In genomic region chr9:7761906-7762455, GRCm38 (mm10) we compare ENCODE assay signal across 21 mouse cellular contexts. TPM values are rescaled to one million over a fixed set of nuclear protein-coding genes. Genes with fewer than 3 reads are reported as not detected.
DNase-seq lines count a peak whose midpoint lies in the region; ATAC-seq and TF ChIP-seq lines count a peak whose summit lies in the region.
"Had no signal": no experiment of that assay in that cellular context is flagged by ENCODE, and none has a peak within 500 bp of the region (broad histone marks: within the 10 kb centered on the region; RNA-seq: fewer than 3 reads in every experiment).

No protein-coding gene starts in this region.

- peaks cover 4% of the 10 kb centered on the region; the same call in 1 of the 2 replicates for H3K9me3 ChIP-seq in heart, embryonic 14.5 days (ENCODE audit: control insufficient read depth, low read length)
- 0 out of 2 replicates have a peak, but pooled peaks cover 3% of the 10 kb centered on the region for H3K9me3 ChIP-seq in stomach, postnatal 0 days (ENCODE audit: control insufficient read depth, low read length)
- H3K9me3 ChIP-seq: forebrain, embryonic 12.5 days had no signal

- H3K9ac ChIP-seq in heart, embryonic 14.5 days (ENCODE audit: low read length): no peak overlapping the region
- no peak overlapping the region for H3K9ac ChIP-seq in stomach, postnatal 0 days (ENCODE audit: low read length)
- H3K9ac ChIP-seq: forebrain, embryonic 12.5 days; midbrain, embryonic 13.5 days; neural tube, embryonic 13.5 days had no signal

- no peak for ATAC-seq in cerebellum, adult (ENCODE audit: insufficient number of reproducible peaks, low FRiP score, low TSS enrichment)
- no peak for ATAC-seq in heart, embryonic 14.5 days (ENCODE audit: insufficient number of reproducible peaks, insufficient read depth, low FRiP score, low read depth)
- ATAC-seq in stomach, postnatal 0 days (ENCODE audit: low FRiP score, low TSS enrichment): no peak
- ATAC-seq: midbrain, embryonic 13.5 days had no signal

- no peak for TF ChIP-seq POLR2A in cerebellum, adult 2 months (IDR thresholded peaks at IDR 0.05; ENCODE audit: borderline replicate concordance, insufficient read depth, low read length)

- peak overlapping the region; percentile 35 for H3K4me2 ChIP-seq in heart, embryonic 14.5 days (ENCODE audit: low read length)
- no peak overlapping the region for H3K4me2 ChIP-seq in stomach, postnatal 0 days (replicated peaks; ENCODE audit: low read depth)
- H3K4me2 ChIP-seq: forebrain, embryonic 12.5 days; midbrain, embryonic 13.5 days; neural tube, embryonic 13.5 days had no signal

- 44% methylated on average over 17 of the region's 17 CpGs for WGBS in heart, embryonic 14.5 days
- WGBS in cerebellum, adult 2 months: 32% methylated on average over 17 of the region's 17 CpGs
- WGBS in stomach, postnatal 0 days: 66% methylated on average over 17 of the region's 17 CpGs

- H3K4me3 ChIP-seq in heart, embryonic 14.5 days (ENCODE audit: control insufficient read depth in 1 of 2, insufficient read depth in 1 of 2, low read depth in 1 of 2, low read length in 2 of 2): no peak overlapping the region
- H3K4me3 ChIP-seq in cerebellum, adult 2 months (replicated peaks; ENCODE audit: insufficient read depth, low read depth, low read length): no peak overlapping the region
- H3K4me3 ChIP-seq in stomach, postnatal 0 days (ENCODE audit: low read depth, low read length): no peak overlapping the region
- H3K4me3 ChIP-seq: forebrain, embryonic 12.5 days; gastrocnemius, adult 2 months; layer of hippocampus, adult 2 months; midbrain, embryonic 13.5 days; neural tube, embryonic 13.5 days had no signal

- H3K27me3 ChIP-seq in heart, embryonic 14.5 days (ENCODE audit: control insufficient read depth, insufficient read depth, low read length): no peaks in the 10 kb centered on the region
- H3K27me3 ChIP-seq in cerebellum, adult 2 months (ENCODE audit: control insufficient read depth, insufficient read depth, low read length): no peaks in the 10 kb centered on the region
- H3K27me3 ChIP-seq in stomach, postnatal 0 days (ENCODE audit: control insufficient read depth, insufficient read depth, low read length): no peaks in the 10 kb centered on the region

- no peak overlapping the region for H3K27ac ChIP-seq in heart, embryonic 14.5 days (replicated peaks in 1 of 2; ENCODE audit: control insufficient read depth in 1 of 2, insufficient read depth in 1 of 2, low read depth in 2 of 2, low read length in 2 of 2)
- no peak overlapping the region for H3K27ac ChIP-seq in cerebellum, adult 2 months (ENCODE audit: insufficient read depth, low read length)
- no peak overlapping the region for H3K27ac ChIP-seq in stomach, postnatal 0 days (replicated peaks)
- H3K27ac ChIP-seq: forebrain, embryonic 12.5 days; layer of hippocampus, adult 2 months; midbrain, embryonic 13.5 days; neural tube, embryonic 13.5 days had no signal

- H3K4me1 ChIP-seq in heart, embryonic 14.5 days (ENCODE audit: control insufficient read depth in 2 of 2, insufficient read depth in 2 of 2, low read length in 2 of 2): peaks cover 0 to 10% of the 10 kb centered on the region in 2 experiments; a peak in 3 of 4 replicates
- H3K4me1 ChIP-seq in cerebellum, adult 2 months (ENCODE audit: control insufficient read depth, insufficient read depth, low read length): 0 out of 2 replicates have a peak, but pooled peaks cover 2% of the 10 kb centered on the region
- H3K4me1 ChIP-seq in stomach, postnatal 0 days (replicated peaks; ENCODE audit: control insufficient read depth, insufficient read depth): no peaks in the 10 kb centered on the region

- H3K36me3 ChIP-seq in heart, embryonic 14.5 days (ENCODE audit: control insufficient read depth, insufficient read depth, low read length): no peaks in the 10 kb centered on the region
- no peaks in the 10 kb centered on the region for H3K36me3 ChIP-seq in stomach, postnatal 0 days (ENCODE audit: control insufficient read depth, insufficient read depth, low read length)
- H3K36me3 ChIP-seq: forebrain, embryonic 12.5 days; midbrain, embryonic 13.5 days; neural tube, embryonic 13.5 days had no signal

- intact Hi-C loops in heart, postnatal 14 days (cut with DNase I): loop anchor here (10.0 kb wide), 1 partner anchor 243 kb away; the partner anchor contains the start of gene Yap1

- TF ChIP-seq CTCF in cerebellum, adult 2 months (IDR thresholded peaks at IDR 0.05; ENCODE audit: borderline replicate concordance, insufficient read depth, low read depth, low read length): no peak
- TF ChIP-seq CTCF in stomach, postnatal 0 days (IDR thresholded peaks at IDR 0.05; ENCODE audit: low read depth): no peak

- DNase-seq in cerebellum, adult 11-12 months: peak; percentile 43
- DNase-seq in heart, postnatal 14 days: no peak
- DNase-seq in cerebellum, adult 2 months: peak; percentile 36 to 48
- peak; percentile 7 for DNase-seq in yolk sac, embryonic 10.5 days (ENCODE audit: low spot score)
- DNase-seq in urinary bladder, adult 2 months (ENCODE audit: low spot score): no peak
- no peak for DNase-seq in stomach, postnatal 0 days (ENCODE audit: low spot score)
- DNase-seq: adrenal gland, postnatal 25 days; gastrocnemius, adult 2 months; kidney, adult 18-20 months; kidney, postnatal 10 days; left cerebral cortex, postnatal 4 days; liver; lung, postnatal 10 days; right cerebral cortex, adult 18-20 months; thymus, postnatal 36 days had no signal

- no peak for TF ChIP-seq EP300 in stomach, postnatal 0 days (optimal IDR thresholded peaks at IDR 0.05)

RNA-seq across cellular contexts. Expression of gene Tmem123, which starts 1.9 kb away (rescaled TPM):
- 107 TPM in 2 replicates for polyA plus RNA-seq in heart, embryonic 14.5 days (2014; fragmentation: Nextera tagmentation; extraction: Ambion mirVana)
- total RNA-seq in heart, postnatal 14 days (2021): 10 to 100 TPM; 45.9 to 50.4 TPM
- 20.9 and 21.4 TPM in 2 replicates for polyA plus RNA-seq in cerebellum, adult 2 months (2012; rRNA removed)
- polyA plus RNA-seq in urinary bladder, adult 2 months (2012; rRNA removed): 298 and 359 TPM in 2 replicates
- polyA plus RNA-seq in stomach, postnatal 0 days (2015; fragmentation: Nextera tagmentation; extraction: Ambion mirVana): 117 and 121 TPM in 2 replicates

Comparison
In these comparisons a context has a peak if more than half of its experiments do, and no peak if none do; other contexts are left out.
1. DNase-seq: peak in cerebellum, adult 11-12 months (single experiment), cerebellum, adult 2 months (2 of 2) and yolk sac, embryonic 10.5 days (single experiment); none in heart, postnatal 14 days (0 of 2), urinary bladder, adult 2 months (single experiment) and stomach, postnatal 0 days (single experiment).